Mouse (Mus musculus) heart, postnatal 10 days (tissue): ENCODE measurements at regions not wholly inside any gene's neighbourhood (a gene's known extent, or its start where the extent isn't known, plus 50 kb on each side); places are given as distances from the start of the nearest gene placed in this dataset.

Source experiments
- DNase-seq, 2 experiments: peaks; one replicate each; pipeline ENCODE4 v3.0.0; 2021
- intact Hi-C: fragments of 180-260 bp; cut with DNase I; formaldehyde crosslinking; loops from one replicate; pipeline ENCODE4 v1.15.1; 2025

DNA sequence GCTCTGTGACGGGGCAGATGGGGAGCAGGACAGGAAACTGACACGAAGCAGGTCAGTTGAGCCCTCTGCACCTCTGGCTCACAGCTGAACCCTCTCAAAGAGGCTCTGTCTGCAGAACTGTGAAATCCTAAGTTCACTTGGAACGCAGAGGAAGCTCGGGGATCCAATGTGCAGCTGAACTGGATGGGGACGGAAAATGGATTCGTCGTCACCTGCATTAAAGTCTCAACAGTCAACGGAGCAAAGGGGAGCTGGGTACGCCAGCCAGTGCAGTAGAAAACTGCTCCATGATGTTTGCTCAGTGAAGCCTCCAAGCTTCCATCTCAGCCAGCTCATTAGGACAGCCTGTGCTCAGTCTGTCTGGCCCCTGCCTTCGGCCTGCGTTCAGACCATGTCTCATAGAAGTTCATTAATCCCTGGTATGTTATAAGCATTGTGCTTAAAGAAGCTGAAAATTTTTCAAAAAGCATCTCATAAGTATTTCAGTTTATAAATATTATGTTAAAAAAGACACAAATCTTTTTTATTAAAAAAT lies 199.3 kb upstream of the Pabpc6 start:
- intact Hi-C loops, result no loop called here
- no peak for DNase-seq

DNA sequence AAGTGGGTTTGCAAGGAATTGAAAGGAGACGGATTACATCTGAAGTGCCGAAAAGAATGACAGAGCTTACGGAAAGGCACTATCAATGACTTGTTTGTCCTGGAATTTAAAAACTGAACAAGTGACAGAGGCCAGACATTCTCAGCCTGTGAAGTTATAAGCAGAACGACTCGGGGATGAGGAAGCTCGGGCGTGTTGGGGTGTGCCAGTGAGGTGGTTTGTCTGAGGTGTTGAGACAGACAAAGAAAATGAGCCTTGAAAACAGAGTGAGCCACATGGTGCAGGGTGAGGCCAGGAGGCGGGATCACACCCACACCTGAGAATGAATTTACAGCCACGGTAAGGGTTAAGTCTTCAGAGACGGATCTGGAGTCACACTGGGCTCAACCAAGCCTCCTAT lies 194.7 kb upstream of the Pabpc6 start:
- peak; percentile 29 to 30 for DNase-seq
- intact Hi-C loops, result no loop called here

DNA sequence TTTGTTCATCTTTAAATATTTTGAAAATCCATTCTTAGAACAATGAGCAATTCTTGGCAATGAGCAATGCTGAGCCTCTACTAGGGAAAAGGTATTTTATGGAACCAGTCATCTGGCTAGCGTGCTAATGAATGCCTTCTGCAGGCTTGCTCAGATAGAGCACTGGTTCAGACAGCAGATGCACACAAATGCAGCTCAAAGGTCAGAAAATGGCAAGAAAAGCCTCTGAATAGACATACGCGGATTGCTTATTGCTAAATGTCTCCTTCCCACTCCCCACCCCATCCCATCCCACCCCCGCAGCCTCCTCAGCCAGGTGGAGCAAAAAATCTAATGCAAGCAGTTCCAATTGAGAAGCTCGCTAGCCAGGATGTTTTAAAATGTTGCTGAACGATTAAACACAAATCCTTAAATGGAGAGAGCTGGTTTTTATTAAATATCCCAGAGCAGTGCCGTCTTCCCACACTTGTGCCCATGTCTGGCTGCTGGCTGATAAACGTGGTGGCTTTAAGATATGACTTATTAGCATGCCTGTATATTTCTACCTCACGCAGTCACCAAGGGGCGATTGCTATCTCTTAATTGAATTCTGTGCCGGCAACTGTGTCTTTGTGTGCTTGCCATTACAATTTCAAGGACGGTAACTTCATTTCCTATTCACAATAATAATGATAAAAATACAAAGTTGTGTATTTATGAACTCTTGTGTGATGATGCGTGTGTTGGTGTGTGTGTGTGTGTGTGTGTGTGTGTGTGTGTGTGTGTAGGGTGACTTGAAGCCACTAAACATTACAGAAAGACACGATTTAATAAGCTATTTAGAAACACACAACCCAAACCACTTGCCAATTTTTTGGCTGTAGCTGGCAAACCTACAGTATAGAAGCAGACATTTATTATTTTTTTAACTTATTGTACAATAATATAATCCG lies 192.7 kb upstream of the Pabpc6 start:
- DNase-seq, result no peak
- intact Hi-C loops, result no loop called here

DNA sequence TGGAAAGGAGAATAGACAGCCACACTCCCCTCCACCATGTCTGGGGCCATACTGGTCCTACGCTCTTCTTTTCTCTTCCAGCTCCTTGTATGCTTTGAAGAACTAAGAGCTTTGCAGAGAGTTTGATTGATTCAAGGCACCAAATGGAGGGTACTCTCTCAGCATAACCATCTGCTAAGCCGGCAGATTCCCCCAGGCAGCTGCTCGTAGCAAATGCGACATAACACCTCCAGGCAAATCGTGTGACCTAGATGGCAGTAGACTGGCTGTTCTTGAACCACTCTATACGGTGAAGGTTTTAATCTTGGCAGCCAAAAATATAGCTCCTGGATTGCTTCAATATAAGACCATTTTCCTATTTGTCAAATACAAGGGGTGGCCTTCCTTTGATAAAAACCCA lies 191.8 kb upstream of the Pabpc6 start:
- no peak for DNase-seq
- intact Hi-C loops, result no loop called here

- intact Hi-C loops, result loop anchor here (5.0 kb wide), 1 partner anchor 81 kb away; no protein-coding TSS in a partner anchor
- DNase-seq, result peak in 1 of 2 experiments; percentile 20
These were observed 179.2 kb upstream of the Pabpc6 start for GRCm38 (mm10) chr17:9848559-9849357.

- DNase-seq, result peak; percentile 37 to 43
- intact Hi-C loops, result loop anchor here (5.0 kb wide), 1 partner anchor 78 kb away; no protein-coding TSS in a partner anchor
These were observed 176.0 kb upstream of the Pabpc6 start for GRCm38 (mm10) chr17:9845451-9846075.

GRCm38 (mm10) chr17:9841103-9841502 lies 171.6 kb upstream of the Pabpc6 start:
- intact Hi-C loops, result loop anchor here (5.0 kb wide), 1 partner anchor 471 kb away; no protein-coding TSS in a partner anchor
- DNase-seq, result peak in 1 of 2 experiments; percentile 18

GRCm38 (mm10) chr17:9839256-9839655 lies 169.7 kb upstream of the Pabpc6 start:
- intact Hi-C loops, result no loop called here
- no peak for DNase-seq

DNA sequence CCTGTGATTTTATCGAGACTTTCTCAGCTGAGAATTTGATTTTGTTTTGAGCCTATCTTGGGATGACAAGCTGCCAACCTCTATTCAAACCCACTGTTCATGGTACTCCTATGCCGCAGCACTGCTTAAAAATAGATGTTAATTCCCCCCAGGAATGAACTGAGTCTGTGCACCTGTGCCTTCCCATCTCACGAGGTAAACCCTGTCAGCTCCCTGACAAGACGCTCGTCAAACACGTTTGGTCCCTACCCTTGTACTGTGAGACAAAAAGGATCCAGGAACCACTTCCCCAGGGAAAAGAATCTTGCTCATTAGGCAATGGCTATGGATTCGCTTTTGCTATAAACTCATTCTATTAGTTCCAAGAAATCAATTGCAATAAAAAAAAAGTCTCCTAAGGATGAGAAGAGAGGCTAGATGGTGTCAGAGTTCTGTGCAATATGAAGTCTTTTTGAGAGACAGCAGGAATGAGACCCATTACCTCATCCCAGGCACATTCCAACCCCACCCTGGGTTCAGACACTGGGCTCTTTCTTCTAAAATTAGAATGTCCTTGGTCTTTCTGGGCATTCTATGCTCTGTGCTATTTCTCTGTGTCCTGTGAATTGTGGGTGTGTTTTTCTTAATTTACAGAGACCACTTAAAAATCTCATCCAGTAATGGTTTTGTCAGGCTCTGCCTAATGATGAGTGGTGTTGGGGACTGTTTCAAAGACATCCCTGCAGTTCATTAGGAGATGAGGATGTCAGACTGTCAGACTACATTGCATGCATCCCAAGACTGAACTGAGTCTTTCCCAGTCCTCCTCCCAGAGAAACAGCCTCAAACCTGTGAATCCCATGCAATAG lies 167.7 kb upstream of the Pabpc6 start:
- DNase-seq, result peak; percentile 36 to 43
- intact Hi-C loops, result no loop called here

- intact Hi-C loops, result no loop called here
- DNase-seq, result no peak
These were observed 160.4 kb upstream of the Pabpc6 start for GRCm38 (mm10) chr17:9829895-9830294.

GRCm38 (mm10) chr17:9821358-9821757 lies 151.8 kb upstream of the Pabpc6 start:
- no peak for DNase-seq

DNA sequence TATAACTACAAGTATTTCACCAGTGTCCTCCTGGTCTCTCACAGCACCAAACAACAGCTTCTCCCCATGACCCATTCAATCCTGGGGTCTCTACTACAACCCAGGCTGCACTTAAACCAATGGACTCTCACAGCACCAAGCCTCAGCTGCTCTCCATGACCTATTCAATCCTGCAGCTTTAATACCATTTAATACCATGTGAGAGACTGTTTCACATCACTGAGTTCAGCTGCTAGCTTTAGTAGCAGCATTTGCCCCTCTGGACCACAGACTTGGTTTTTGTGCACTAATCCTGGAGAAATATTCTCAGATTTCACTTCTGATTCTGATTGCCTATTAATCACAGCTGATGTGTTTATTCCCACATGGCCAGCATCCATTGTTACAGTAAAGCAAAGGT lies 147.5 kb upstream of the Pabpc6 start:
- no peak for DNase-seq
- intact Hi-C loops, result no loop called here

More at GRCm38 (mm10) chr17:9821358-9821757, 151.8 kb upstream of the Pabpc6 start:
- intact Hi-C loops, result no loop called here

GRCm38 (mm10) chr17:9797069-9797468 lies 127.6 kb upstream of the Pabpc6 start:
- intact Hi-C loops, result no loop called here

DNA sequence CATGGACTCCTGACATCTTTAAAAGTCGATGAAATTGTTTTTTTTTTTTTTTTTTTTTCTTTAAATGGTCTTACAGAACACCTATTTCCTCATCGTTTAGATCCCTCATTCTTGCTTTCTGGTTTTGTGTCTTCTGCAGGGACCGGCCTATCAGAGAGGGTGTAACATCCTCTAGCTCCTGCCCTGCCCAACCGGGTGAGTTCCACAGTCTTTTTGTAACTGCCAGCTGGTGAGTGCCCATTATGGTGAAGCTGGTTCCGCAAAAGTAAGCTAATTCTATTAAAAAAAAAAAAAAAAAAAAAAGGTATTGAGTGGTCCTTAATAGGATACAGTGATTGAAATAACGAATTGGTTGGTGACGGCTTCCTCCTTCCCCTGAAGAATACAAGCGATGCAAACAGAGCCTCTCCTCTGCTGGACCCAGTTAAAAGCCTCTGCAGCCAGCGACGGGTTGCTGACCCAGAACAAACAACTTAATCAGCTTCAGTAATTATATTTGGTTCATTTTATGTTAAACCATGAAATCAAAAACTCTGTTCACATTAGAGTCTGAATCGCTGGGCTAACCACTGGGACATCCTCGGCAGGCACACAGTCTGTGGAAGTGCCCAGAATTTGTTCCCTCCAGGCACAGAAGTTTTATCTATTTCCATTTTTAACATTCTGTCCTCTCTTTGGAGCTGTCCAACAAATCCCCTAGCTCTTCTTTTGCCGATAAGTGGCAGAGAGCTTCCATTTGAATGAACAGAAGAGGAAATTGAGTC lies 126.9 kb upstream of the Pabpc6 start:
- DNase-seq, result no peak
- intact Hi-C loops, result no loop called here

More at GRCm38 (mm10) chr17:9797069-9797468, 127.6 kb upstream of the Pabpc6 start:
- DNase-seq, result no peak

DNA sequence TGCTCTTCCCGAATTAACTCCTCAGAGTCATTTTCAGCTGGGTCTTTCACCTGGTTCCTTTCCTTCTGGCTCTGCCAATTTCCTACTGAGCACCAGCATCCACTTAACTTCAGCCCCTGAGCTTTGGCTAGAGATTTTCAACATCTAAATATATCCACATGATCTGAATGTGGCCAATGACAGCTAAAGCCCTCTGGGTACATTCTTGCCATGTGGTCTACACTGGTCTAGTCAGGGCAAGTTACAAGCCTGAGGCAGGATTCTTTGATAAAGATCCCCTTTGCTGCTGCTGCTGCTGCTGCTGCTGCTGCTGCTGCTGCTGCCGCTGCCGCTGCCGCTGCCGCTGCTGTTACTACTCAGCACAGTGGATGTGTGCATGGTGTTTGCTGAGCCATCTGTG lies 109.3 kb upstream of the Pabpc6 start:
- DNase-seq, result no peak
- intact Hi-C loops, result no loop called here

DNA sequence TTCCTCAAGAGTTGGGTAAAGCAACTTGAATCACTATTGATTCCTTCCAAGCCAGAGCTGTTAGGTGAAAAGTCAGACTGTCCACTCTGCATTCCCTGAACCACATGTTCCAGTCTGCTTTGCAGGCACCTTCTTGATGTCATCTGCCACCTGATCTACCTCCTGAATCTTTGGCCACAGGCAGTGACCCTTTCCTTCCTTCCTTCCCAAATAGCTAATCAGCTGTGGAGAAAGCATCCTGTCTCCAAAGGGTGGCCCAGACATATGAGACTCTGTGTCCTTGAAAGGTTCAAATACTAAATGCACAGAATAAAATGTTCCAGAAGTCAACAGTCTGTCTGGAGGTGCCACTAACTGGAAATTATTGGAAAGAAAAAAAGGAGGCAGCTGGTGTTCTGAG lies 107.6 kb upstream of the Pabpc6 start:
- intact Hi-C loops, result no loop called here
- DNase-seq, result no peak

DNA sequence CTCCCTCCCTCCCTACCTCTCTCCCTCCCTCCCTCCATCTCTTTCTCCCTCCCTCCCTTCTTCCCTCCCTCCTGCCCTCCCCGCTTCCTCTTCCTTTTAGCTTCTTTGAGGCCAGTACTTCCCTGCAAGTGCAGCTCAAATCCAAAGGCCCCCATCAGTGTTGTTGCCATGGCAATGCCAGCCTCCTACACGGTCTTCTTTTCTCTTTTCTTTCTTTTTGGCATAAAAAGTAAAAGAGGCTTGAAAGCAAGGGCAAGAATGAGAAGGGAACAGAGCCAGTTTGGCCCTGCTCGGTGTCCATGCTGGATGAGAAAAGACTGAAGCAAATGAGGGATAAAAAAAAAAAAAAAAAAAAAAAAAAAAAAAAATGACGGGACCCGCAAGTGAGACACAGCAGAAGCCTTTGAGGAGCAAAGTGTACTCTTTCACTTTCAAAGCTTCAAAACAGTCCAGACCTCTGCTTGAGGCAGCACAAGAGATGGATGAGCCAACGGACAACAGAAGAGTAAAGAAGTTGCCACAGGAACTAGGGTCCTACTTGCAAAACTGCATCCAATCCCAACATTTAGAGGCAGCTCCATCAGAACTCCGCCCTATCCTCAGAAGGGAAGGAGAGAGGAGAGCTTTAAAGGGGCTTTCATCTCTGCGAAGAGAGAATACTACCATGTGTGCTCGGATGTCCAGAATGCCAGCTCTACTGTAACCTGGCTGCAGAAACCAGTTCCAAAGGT lies 106.9 kb upstream of the Pabpc6 start:
- DNase-seq, result no peak
- intact Hi-C loops, result no loop called here

DNA sequence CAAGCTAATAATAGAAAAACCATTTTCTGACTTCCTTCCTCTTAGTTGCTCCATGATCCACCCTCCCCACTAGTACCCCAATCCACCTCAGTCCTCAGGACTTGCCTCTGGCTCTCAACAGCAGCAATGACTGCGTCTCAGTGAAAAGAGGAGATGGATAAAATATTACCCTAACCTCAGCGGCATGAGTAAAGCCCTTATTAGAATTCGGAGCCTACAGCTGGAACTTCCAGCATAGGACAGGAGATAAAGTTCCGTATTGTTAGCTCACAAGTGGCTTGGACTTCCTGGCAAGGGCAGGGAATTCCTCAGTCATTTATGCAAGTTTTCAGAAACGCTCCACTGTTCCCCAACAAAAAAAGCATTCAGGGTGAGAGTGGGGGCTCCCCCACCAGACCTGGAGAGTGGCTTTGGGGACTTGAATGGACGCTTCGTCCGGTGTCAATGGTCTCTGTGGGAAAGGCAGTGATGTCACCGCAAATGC lies 106.2 kb upstream of the Pabpc6 start:
- peak; percentile 48 to 61 for DNase-seq
- intact Hi-C loops, result no loop called here
